Mouse (Mus musculus) cerebellum, adult 9-11 months (tissue): Measurements from ENCODE around the gene Wnt2b.

ENCODE experiments used
- DNase-seq: peaks from one replicate; pipeline ENCODE4 v3.0.0; 2022

The Wnt2b gene

GRCm38 (mm10) chr3:104963331-104964276 is 1.9 kb upstream of the Wnt2b start:
- DNase-seq: no peak

DNA sequence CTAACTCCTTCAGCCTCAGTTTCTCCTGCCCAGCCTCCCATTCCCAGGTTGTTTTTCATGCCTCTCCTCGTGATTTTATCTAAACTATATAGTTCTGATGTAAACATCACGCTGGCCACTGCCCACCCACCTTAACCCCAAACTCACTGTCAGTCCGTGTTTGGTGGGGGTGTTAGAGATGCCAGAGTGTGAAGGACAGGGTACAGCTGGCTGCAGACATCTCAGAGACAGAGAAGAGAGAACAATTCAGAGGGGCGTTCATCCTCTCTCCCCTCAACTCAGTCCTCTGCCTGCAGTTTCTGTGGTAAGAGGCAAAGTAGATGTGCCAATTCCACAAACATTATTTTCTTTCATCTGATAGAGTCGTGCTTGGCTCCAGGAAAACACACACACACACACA is 1.1 kb upstream of the Wnt2b start:
- no peak for DNase-seq

DNA sequence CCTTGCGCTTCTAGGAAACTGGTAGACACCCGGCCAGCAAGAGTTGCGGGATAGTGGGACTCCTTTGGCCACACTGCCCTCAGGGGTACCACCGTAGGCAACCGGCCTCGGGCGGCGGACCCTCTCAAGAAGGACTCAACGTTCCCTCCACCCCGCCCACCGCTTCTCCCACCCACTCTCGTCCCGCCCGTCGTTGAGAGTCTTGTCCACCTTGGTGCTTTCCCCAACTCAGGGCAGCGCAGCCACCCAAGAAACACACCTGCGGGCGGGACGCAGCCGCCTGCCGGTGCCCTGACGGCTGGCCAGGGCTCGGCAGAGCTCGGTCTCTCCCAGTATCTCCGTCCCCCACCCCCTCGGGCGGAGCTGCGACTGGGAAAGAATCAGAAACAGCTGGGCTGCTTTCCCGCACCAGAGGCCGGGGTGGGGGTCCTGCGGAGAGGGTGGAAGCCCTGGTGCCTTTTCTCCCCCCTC is 455 bp upstream of the Wnt2b start:
- no peak for DNase-seq

GRCm38 (mm10) chr3:104960026-104961000 is 1.4 kb downstream of the Wnt2b start:
- no peak for DNase-seq

GRCm38 (mm10) chr3:104956131-104956581 is 5.6 kb downstream of the Wnt2b start:
- no peak for DNase-seq

GRCm38 (mm10) chr3:104954551-104954950 is 7.2 kb downstream of the Wnt2b start:
- DNase-seq: no peak

DNA sequence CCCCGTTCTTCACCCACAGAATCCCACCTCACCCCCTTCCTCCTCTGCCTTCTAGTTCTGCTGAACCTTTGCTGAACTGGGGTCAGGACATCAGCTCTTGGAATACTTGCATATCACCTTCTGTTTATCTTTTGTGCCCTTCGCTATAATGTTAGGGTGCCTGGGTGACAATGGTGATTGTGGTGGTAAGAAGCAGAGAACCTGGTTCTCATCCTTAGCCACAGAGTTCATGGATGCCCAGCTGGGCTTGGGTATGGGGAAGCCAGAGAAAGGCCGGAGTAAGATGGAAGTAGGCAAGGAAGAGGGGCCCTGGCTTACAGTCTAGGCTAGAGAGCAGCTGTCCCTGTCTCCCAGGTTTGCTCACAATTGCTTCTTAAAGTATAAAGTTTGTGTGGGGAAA is 7.6 kb downstream of the Wnt2b start:
- DNase-seq: no peak

DNA sequence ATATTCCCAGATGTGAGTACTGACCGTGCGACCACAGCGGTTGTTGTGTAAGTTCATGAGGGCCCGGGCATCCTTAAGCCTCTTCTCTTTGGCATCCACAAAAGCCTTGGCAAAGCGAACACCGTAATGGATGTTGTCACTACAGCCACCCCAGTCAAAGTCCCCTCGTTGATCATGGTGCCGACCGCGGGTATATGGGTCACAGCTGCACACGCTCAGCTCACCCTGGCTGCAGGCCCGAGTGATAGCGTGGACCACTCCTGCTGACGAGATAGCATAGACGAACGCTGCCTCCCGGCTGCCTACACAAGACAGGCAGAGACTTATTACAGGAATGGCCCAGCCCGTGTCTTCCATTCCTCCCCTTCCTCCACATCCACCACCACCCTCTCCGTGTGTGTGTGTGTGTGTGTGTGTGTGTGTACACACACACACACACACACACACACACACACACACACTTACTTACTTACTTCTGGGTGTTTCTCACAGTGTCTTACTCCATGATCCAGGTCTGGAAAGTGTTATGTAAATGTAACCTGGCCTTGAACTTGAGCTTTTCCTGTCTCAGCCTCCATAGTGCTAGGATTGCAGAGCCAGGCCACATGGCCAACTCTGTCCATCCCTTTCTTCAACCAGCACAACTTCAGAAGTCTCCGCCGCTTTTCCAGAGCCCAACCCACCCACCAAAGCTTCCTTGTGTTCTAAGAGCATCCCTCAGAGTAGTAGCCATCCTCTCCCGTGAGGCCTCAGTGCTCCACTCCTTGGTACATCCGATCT is 8.6 kb downstream of the Wnt2b start:
- DNase-seq: no peak

DNA sequence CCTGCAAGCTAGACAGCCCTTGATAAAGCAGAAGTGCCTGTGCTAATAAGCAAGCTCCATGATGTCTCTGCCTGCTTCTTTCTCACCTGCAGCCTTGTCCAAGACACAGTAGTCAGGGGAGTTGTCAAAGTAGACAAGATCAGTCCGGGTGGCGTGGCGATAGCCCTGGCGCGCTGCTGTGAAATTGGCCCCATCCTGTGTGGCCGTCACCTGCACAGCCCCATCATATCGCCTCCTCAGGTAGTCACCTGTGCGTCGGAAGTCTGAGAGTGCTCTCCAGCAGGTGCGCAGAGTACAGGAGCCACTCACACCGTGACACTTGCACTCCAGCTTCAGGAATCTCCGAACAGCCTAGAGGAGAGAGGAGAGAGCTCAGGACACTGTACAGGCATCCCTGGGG is 10.8 kb downstream of the Wnt2b start:
- no peak for DNase-seq

DNA sequence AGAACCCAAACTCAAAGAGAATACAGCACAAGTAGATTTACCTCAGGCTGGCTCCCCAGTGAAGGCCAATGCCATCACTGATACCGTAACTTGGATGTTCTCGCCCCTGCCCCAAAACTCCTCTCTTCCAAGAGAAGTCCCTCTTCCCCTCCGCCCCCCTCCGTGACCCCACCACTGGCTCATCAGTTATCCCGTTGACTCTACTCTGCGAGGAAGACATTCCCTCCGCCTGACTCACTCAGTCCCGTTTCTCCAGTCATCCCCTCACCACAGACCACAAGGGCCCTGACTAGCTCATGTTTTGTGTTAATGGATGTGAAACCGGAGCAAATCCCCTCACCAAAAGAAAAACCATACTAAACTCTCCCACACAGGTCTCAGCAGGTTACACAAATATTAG is 16.8 kb downstream of the Wnt2b start:
- DNase-seq: no peak

DNA sequence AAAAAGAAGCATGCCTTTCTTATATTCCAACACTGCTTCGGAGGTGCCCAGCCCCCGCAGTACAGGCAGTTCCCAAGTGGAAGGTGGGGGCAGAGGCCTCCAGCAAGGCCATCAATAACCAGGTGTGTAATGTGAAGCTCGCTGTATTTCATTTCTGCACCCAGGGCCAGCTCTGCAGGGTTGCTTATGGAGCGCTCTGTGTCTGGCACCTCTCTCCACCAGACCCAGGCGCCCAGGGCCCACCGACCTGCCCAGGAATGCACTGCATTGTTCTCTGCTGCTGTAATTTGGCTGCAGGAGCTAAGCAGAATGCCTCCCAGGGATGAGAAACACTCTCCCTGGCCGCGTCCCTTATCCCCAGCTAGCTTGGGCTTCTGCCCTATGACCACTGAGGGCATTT is 18.4 kb downstream of the Wnt2b start:
- DNase-seq: no peak

DNA sequence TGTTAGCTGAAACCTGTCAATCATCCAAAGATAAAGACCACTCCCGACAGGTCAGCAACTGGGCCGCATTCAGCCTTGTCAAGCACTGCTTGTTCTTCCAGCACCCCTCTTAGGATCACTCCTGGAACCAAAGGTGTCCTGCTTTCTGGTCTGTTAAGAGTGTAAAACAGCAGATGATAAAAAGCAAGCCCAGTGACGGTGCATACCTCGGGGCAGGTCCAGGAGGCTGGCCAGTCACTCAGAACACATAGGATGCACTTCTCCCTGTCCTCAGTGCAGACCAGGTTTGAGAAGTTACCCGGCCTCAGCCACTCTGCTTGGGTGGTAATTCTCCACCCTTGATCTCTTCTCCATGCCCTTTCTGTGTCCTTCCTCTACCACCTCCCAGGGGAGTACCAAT is 19.0 kb downstream of the Wnt2b start:
- DNase-seq: no peak

DNA sequence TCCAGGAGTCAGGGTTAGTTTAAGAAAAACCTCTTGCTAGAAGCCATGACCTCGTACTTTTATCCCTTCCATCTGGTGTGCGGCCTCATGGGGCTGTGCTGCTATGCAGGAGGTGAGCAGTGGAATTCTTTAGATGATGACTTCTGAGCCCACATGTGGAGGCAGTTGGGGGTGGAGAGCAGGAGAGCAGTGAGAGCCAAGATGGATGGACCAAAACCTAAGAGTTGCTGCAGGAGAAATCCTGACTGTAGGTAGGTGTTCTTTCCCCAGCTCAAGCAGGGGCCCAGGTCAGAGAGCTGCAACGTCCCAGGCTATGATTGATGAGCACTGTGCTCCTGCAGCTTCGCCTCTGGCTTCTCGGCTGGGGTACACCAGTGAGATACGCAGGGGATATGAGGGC is 21.0 kb downstream of the Wnt2b start:
- no peak for DNase-seq

- no peak for DNase-seq
These were observed 23.4 kb downstream of the Wnt2b start for GRCm38 (mm10) chr3:104938327-104938726.

DNA sequence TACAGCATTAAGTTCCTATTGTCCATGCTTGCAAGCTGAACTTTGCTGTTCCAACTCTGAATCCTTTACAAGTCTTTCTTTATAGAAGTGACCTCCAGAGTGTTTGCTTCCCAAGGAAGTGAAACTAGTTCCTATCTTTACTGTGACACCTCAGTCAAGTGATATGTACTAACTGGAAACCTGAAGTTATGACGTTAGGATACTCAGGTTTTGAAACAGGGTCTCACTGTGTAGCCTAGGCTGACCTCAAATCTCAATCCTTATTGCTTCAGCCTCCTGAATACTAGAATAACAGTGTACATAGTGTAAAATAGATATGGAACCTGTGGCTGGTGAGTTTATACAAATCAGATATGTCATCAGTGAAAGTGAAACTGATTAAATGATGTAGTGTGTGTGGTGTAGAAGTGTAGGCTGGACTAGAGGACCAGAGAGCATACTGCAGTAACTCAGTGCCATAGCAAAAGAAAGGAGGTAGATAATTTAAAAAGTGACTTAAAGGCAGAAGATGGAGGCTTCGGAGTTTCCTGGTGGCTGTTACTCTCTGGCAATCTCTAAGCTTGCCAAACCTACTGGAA is 23.9 kb downstream of the Wnt2b start:
- DNase-seq: no peak

- DNase-seq: no peak
These were observed 32.3 kb downstream of the Wnt2b start for GRCm38 (mm10) chr3:104929385-104929784.

DNA sequence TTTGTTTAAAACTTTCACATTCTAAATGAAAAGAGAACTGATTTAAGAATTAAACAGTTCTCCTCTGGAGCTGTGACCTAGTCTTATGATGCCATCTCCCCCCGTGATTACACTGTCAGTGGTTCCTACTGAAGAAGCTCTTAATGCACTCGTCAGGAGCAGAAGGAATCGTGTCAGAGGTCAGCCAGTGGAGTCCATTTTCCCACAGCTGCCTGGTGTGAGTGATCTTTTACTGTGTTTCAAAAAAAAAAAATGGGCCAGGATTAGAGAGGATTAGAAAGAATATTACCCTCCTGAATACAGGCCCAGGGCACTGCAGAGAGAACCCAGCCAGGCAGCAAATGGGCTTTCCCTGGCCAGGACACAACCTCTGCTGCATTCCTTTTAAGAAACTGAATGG is 46.7 kb downstream of the Wnt2b start:
- DNase-seq: no peak

DNA sequence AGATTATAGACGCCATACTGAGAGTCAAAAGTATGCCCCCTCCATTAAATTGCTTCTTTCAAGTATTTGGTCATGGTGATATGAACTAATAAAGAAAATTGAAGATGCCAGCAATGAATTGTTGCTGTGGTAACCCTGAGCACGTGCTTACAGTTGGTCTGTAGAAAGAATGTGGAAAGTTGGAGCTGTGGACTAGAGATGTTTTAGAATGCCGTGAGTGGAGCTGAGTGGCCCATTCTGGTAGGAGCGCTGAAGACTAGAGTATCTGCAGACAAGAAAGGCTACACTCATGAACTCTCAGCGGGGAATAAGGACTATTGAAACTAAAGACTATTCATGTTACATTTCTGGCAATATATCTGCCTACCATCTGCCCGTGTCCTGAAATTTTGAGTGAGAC is 52.5 kb downstream of the Wnt2b start:
- DNase-seq: no peak

GRCm38 (mm10) chr3:104906007-104906406 is 55.7 kb downstream of the Wnt2b start:
- DNase-seq: no peak

DNA sequence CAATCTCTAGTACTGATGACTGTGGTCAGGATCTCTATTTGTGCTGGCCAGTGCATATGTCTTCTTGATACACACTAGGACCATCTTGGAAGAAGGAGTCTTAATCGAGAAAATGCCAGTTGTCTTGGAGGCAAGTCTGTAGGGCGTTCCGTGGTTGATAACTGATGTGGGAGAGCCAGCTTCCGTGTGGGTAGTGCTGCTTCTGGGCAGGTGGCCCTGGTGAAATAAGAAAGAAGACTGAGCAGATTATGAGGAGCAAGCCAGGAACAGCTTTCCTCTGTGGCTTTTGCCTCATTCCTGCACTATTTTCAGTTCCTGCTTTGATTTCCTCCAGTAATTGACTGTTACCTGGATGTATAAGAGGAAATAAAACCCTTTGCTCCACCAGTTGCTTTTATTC is 56.3 kb downstream of the Wnt2b start:
- no peak for DNase-seq

DNA sequence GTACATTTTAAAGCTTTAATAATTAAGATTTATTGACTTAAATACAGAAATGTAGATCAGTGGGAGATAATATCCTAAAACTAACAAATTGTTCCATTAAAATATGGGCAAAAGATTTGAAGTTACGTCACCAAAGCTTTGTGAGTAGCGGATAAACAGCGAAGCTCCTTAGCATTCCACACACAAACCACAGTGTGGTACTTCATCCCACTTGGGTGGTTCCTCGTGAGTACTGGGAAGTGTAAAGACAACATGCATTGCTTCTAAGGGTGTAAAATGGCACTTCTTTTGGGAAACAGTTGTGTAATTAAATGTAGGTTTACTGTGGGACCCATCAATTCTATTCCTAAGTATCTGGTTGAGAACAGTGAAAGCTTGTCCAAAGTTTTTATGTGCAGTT is 60.6 kb downstream of the Wnt2b start:
- DNase-seq: no peak

DNA sequence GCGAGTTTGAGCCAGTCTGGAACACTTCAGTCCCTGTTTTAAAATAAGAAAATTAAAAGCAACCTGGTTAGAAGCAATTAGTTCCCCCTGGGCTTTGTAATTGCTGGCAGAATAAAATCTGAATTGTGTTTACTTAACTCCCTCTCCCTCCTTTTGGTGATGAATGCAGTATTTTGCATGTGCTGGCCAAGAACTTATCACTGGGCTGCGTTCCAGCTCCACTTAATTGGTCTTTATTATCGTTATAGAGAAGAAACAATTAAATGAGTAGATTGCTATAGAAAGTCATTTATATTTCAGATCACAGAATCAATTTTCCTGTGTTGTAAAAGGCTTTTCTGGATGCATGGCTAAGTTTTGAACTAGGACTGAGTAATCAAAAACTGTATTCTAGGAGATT is 65.6 kb downstream of the Wnt2b start:
- no peak for DNase-seq
